Mouse (Mus musculus) left cerebral cortex, adult 18-20 months (tissue): ENCODE data around the gene Phf2. TPM values are rescaled to one million over a fixed set of nuclear protein-coding genes. Genes with fewer than 3 reads are reported as not detected.

Experiments
- DNase-seq, 2 experiments: peaks; one replicate each; pipeline ENCODE4 v3.0.0; 2021 to 2022; ENCODE audit warnings: low spot score in 2 of 2, mixed read lengths in 1 of 2
- total RNA-seq, 2 experiments: library from RNA; stranded (reverse); gene quantifications; 2 replicates each; pipeline ENCODE4 v1.2.3; 2021

The Phf2 gene
- total RNA-seq, 2 experiments from 2014 or later, result 34.8 to 39.7 TPM

DNA sequence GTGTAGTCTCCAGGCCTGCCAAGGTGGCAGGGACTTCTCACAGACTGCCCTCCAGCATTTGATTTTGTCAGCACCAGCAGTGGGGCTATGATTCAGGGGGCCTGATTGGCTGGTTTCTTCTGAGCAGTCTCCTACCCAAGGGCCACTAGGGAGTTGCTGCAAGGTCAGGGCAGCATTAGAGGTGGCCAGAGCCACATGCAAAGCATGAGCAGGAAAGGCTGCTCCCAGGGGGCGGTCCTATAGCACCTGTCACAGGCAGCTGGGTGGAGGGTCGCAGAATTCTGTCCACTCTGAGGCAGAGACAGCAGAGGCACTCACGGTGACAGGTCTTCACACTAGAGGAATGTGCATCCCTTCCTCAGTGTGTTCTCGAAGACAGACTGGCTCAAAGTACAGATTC, 12.1 kb downstream of the Phf2 start:
- no peak for DNase-seq

DNA sequence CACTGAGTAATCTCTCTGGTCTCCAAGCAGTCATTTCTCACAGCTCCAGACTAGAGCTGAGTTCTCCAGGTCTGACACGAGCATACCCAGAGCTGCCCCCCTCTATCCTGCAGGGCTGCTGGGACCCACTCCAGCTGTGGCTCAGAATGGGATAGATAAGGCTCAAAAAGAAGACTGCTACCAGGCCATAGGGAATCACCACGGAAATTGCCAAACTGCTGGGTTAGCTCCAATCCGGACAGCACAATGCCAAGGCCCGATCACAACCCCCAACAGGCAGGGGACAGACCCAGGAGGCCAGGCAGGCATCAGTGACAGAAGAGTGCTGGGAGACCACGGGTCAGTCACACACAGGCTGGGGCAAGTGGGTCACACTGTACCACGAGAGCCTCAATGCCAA, 12.9 kb downstream of the Phf2 start:
- DNase-seq, result no peak

DNA sequence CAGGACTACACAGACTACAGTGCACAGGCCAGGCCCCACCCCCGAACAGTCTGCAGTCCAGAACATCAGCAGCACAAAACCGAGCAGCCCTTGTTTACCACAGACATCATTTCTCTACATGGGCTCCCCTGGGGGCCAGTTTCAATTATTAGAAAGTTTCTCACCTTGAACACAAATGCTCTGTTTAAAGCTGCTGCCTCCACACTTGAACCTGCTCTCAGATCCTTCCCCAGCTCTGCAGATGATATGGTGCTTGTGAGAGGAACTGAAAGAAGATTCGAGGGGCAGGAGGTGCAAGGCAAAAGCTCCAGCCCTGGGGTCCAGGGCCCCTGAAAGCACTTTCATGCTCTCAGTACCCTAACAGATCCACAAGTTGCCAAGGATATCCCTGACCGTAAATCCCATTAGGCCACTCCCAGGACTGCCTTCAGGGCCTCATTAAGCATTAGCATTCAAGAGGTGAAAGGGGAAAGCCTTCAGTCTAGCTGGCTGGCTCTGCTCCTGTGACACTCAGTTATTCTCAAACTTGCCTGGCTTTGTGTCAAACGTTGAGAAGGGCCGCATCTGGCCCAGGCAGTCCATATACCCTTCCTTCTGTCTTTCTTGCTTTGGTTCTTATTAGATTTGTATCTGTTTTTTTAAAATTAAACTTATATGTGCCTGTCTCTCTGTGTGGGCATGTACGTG, 13.5 kb downstream of the Phf2 start:
- no peak for DNase-seq

DNA sequence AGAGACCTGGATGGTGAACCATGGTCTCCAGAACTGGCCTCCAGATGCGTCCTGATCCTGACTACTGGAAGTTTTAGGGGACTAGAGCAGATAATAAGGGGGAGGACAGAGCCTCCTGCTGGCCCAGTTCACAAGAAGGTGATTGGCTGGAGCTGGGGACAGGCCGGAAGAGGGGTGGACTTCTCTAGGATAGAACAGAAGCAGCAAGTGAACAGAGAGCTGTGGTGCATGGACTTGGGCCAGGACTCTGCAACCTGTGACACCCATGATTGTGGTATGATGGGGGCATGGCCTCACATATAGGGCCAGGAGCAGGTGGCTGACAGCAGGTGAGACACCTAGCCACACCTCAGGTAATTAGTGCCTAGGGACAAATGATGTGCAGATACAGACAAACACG, 17.0 kb downstream of the Phf2 start:
- no peak for DNase-seq

DNA sequence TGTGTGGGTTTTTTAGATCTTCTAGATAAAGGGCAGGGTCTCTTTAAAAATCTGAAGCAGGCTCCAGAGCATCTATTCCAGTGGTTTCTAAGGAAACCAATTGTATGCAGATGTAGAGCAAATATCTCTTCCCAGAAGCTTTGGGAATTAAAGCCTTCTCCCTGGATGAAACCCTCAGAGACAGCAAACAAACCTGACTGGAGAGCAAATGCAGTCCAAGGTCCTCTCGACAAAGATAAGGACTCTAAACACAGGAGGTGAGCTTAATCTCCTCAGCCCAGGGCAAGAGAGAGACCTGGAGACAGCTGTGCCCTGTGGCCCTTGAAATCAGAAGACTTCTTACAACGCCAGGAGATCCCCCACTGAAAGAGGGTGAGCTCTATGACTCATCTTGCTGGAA, 17.4 kb downstream of the Phf2 start:
- DNase-seq, result no peak

DNA sequence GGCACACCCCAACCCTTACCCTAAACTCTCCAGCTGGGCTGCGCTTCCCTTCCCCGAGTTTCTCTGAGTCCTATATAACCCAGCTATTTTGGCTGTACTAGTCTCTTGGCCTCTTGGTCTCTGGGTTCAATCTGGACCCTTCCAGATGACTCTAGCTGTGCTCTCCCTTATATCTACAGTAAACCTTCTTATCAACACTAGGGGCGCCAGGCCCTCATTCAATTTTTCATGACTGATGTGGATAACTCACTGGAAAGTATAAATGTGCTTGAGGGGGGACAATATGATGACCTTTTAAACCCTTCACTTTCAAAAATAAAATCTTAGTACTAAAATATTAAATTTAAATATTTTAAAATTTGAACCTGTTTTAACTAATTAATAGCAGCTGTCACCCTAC, 18.1 kb downstream of the Phf2 start:
- no peak for DNase-seq

DNA sequence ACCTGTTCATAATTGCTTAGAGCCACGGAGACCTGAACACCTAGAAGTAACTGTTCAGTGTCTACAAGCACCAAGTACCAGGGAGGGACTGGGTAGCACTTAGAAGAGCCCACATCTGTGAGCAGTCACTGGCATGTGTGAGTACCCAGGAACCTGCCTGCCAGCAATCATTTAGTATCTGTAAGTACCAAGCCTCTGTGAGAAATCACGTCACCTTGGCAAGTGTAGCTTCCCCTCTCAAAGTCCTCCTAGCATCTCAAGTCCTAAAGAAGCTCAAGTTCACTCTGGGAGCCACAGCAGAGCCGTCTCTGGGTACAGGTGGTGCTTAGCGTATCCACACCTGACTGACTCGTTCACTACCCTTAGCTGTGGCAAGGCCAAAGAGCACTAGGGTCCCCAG, 19.2 kb downstream of the Phf2 start:
- no peak for DNase-seq

DNA sequence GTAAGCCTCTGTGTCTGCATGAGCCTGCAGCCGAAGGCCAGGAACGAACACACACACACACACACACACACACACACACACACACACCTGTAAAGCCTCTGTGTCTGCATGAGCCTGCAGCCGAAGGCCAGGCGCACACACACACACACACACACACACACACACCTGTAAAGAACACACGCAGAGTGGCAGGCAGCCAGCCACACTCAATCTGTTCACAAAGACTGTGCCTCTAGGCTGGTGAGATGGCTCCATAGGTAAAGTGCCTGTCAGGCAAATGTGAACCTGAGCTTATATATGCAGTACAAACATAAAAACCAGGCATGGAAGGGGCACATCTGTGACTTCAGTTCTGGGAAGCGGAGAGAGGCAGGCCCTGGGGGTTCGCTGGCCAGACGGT, 20.1 kb downstream of the Phf2 start:
- no peak for DNase-seq

DNA sequence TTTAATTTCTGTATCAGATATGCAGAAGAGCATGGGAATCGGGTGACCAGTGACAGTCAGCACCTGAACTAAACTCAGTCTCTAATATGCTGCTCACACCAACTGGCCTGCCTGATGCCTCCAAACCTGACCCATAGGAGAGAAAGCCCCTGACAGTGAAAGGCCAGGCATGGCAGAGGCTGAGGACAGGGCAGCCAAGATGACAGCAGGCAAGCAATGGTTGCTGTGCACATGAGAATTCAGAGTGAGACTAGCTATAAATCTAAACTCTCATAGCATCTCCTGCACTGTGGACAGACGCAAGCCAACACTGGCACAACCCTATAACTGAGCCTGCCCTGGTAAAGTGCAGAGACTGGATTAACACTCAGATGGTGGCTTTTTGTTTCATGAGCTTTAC, 20.6 kb downstream of the Phf2 start:
- no peak for DNase-seq

DNA sequence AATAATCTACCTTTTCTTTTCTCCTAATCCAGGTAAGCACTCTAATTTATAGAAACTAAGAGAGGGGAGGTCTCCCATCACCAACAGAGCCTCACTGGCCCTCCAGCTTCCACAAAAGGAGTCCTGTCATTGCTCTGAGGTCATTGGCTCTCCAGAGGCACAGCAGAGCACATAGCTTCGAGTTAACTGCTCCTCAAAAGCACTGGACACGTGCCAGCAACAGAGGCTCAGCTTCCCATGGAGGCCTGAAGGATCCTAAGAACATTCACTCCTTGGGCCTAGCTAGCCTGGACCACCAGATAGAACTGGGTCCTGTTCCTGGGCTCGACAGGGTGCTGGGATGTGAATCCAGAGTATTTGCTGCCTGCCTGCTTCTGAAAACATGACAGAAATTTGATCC, 21.8 kb downstream of the Phf2 start:
- peak; percentile 23 to 42 for DNase-seq

DNA sequence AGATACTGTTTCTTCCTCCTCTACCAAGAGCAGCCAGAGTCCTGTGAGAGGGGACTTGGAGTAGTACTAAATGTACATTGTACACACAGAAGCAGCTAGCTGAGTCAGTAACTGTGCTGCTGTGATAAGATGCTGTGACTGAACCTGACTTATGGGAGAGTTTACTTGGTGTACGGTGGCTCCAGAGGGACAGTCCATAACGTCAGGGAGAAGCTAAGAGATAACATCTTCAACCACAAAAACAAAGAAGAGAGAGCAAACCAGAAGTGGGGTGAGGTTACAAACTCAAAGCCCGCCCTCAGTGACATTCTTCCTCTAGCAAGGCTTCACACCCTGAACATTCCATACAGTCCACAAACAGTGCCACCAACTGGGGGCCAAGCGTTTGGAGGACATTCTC, 25.6 kb downstream of the Phf2 start:
- no peak for DNase-seq

DNA sequence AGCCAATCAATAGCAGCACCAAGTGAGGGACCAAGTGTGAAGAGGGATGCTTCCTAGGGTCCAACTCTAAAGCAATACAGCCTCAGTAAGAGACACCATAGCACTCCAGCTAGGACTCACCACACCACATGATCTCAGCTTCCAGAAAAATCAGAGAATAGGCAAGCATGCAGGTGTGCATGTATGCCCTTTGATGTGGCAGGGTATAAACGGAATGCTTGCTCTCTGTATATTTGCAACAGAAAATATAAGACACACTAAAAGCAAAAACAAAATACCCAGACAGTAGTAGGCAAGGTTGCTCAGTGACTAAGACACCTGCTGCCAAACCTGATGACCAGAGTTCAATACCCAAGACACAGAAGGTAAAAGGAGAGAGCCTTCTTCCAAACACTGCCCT, 27.4 kb downstream of the Phf2 start:
- DNase-seq, result no peak

DNA sequence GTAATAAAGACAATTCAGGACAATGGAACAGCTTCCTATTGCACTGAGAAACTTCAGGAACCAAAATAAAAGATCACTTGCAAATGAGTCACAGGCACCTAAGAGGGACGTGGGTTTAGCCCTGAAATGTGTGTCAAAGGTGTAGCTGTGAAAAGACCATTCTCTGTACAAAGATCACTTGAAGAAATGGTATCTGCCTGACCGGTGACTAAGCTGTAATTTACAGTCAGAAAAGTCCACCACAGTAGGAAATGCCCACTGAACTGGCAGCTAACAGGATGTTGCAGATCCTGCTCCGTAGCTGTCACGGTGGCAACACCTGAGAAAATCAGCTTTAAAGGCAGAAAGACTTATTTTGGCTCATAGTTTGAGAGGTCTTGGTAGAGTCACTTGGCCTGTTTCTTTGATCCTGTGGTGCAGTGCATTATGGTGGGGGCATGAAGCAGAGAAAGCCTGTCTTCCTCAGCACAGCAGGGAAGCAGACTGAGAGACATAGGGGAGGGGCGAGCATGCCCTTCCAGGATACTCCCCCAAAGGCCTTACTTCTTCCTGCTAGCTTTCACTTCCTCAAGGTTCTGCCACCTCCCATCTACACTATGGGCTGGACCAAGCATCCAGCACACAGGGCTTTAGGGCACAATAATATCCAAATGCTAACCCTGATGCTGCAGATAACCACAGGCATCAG, 28.9 kb downstream of the Phf2 start:
- DNase-seq, result no peak

DNA sequence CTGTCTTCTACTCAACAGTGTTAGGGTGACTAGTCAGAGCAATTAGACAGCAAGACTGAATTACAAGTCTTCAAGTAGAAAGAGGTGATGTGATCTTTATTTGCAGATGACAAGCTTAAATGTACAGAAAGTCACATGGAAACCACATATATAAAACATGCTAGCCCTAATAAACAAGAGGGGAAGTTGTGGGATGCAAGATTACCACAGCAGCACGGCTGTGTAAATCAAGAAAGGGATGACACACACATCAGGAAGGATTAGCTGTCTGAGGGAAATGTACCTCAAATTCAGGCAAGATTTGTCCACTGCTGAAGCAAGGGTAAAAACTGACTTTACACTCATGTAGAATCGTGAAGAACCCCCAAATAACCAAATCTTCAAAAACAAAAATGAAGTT, 32.6 kb downstream of the Phf2 start:
- no peak for DNase-seq

DNA sequence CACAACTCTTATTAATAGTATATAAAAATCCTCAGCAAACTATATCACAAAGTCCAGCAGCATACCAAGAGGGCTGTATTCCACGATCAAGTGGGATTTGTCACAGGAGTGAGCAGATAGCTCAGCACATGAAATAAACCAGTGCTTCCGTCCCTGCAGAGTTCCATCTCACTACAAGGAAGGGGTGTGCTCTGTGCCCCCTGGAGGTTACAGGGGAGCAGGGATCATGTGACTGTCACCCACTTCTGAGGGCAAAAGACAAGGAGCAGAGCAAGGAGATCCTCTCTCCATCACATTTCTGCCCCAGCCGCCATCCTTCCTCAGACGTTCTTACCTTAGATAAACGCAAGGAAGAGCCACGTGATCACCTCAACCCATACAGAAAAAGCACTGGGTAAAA, 33.4 kb downstream of the Phf2 start:
- no peak for DNase-seq

DNA sequence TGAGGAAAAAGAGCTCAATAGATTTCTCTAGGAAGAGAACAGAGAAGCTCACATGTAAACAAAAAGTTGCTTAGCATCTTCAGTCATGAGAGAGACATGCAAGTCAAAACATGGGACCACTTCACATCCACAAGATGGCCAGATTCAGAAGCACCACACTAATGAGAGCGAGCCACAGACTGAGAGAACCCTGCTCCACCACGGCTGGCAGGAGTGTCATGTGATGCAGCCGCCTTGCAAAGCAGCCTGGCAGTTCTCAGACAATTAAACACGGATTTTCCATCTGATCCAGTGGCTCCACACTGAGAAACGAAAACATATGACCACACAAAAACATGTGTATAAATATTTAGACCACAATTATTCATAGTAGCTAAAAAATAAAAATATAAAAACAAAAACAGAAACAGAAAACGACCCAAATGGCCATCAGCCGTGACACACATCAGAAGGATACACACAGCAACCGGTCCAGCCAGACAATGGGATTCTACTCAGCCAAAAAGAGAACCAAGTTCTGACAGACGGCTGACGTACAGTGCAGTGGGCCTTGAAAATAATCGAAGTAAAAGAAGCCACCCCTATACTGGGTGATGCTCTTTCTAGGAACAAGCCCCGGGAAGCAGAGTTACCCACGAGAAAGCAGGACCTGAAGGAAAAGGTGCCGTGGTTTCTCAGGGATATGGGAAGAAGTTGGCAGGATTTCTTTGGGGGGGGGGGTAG, 40.2 kb downstream of the Phf2 start:
- DNase-seq, result no peak

DNA sequence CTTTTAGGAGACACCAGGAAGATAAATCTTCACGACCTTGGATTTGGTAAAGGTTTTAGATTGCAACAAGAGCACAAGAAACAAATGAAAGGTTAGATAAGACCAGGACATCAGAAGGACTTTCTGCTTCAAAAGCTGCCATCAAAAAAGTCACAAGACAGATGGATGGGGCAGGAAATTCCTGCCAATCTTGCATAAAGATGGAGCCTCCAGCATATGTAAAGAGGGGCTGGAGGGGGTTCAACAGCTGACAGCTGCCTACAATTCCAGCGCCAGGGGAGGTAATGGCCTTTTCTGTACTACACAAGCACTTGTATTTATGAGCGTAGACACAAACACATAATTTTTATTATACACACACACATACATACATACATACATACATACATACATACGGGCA, 41.1 kb downstream of the Phf2 start:
- DNase-seq, result no peak

DNA sequence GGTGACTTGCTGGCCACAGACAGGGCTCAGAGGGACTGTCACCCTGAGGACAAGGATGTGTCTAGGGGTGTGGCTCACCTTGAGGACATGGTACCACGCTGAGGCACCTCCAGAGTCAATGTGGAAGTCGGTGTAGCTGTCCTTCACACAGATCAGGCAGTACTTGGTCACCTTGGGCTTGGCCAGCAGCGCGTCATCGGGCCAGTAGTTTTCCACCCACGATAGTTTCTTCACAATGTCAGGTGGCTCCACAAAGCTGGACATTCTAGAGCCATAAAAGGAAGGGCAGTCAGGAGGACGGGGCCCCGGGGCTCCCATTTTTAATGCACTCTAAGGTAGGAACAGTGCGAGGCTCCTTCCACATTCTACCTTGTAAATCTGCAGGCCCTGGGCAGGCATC, 48.0 kb downstream of the Phf2 start:
- no peak for DNase-seq

DNA sequence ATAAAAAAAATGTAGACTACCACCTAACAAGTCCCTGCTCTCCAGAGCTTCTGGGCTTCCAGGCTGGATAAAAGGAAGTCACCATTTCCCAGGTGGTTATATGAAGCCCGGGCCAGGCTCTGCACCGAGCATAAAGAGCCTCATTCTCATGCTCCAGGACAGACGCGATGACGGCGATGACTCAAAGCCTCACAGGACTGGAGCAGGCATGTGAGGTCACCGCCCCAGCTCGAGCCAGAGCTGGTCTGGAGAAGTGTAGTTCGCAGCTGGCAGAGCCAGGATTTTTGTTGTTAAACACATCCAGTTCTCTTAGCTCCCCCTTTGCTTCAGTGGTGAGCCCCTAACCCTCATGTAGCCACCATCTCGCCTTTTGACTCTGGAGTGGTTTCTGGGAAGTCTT, 48.6 kb downstream of the Phf2 start:
- DNase-seq, result no peak

DNA sequence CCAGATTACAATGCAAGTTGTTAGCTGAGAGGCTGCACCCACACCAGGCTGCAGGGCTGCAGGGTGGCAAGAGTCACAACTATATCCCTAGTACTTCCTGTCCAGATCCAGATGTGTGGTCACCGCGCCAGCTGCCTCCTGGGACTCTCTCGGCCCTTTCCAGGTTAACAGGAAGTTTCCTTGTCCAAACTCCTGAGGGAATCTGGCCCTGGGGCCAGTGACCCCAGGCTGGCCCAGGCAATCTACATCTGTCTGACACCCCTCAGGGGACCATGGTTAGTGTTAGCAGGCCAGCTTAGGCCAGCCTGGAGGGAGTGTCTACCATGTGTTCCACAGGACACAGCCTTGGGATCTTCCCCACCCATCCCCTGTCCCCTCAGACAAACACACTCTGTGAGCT, 51.8 kb downstream of the Phf2 start:
- DNase-seq, result no peak

DNA sequence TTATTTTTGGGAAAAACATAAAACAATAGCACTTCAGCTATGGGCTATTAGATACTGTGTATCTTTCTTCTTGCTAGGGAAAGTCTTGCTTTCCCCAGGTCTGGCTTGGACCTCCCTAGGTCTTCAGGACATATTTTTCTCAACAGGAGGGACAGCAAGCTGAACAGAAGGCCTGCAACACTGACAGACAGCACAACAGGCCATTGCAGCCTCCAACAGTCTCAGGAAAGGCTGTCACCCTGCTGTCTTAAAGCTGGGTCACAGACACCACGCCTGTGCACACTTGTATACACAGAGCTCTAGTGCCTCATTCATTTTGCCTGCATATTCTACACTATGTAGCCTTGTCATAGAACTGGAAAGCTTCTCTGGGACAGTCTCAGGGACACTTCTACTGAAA, 56.5 kb downstream of the Phf2 start:
- no peak for DNase-seq

DNA sequence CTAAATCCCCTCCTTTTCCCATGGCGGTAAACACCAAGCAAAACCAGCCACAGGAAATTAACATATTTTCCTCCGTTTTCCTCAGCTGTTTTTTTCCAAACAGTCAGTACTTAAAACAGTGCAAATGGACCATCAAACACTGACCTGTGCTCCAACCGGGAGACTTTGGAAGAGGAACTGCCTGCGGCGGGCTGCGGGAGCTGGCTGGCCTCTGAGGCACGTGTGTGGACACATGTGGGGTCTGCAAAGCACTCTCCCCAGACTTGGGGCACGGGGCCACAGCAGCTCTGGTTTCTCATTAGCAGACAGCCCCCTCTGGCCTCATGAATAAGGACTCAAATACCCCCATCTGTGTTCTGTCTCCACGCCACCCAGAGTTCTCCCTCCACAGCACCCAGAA, 59.9 kb downstream of the Phf2 start:
- no peak for DNase-seq
